Mouse (Mus musculus): ENCODE measurements around the gene Mettl7a2.
"Not testable (repeated sequence)": the region's sequence is repeated elsewhere in the genome, so short reads cannot be mapped to it uniquely, and the experiment has no call there.

Gene Mettl7a2

DNA sequence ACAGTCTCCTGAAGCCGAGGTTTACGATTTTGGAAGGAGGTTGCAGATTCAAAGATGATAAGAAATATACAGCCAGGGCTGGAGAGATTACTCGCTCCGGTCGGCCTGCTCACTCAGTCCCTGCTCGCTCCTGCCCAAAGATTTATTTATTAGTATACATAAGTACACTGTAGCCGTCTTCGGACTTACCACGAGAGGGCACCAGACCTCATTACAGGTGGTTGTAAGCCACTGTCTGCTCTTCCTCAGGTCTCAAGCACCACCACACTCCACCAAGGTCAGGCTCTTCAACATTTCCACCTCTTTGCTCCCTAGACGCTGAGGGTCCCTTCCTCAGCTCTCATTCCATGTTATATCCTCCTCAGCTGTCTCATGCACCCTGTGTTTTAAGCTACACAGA is 15.2 kb upstream of the Mettl7a2 start:
- DNase-seq (ENCODE audit: low spot score): peak; percentile 60

DNA sequence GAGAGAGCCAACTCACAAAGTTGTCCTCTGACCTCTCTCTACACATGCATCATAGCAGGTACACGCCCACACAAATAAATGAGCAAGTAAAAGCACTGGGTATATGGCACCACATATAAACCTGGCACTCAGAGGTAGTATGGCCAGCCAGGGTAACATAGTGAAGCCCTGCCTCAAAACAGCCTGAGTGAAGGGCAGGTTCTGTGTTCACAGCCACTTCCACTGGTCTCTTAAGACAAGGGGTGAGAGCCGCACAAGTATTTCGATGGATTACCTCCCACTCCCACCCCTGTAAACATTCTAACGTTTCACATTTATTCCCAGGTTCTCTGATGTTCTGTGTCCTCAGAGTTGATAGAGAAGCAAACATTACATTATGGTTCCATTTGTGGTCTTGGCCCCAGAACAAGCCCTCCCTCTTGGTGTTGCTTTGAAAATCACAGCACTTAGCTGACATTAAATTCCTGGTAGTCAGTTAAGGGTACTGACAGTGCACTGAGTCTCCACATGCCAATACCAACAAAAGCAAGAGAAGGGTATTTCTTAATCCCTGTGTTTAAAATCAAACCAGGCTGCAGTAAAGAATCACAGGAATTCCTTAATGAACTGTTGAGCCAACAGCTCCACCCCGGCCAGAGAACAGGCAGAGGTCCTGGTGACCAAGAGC is 11.6 kb upstream of the Mettl7a2 start:
- not testable (repeated sequence) for DNase-seq (ENCODE audit: low spot score)

DNA sequence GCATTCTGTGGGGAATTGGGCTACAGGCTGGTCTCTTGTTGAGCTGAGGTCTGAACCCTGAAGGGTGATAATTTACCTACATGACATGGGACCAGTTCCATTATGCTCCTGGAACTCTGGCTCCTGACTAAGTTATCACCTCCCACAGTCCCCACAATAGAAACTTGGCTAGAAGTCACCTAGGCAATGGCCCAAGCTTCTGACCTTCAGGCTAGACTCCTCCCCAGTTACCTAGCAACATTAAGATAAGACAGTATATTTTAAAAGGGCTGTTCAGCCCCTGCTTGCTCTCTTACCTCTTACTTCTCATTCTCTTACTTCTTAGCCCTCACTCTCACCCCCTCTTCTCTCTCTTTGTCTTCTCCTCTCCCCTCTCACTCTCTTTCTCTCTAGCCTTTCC is 7.5 kb upstream of the Mettl7a2 start:
- no peak for DNase-seq (ENCODE audit: low spot score)

DNA sequence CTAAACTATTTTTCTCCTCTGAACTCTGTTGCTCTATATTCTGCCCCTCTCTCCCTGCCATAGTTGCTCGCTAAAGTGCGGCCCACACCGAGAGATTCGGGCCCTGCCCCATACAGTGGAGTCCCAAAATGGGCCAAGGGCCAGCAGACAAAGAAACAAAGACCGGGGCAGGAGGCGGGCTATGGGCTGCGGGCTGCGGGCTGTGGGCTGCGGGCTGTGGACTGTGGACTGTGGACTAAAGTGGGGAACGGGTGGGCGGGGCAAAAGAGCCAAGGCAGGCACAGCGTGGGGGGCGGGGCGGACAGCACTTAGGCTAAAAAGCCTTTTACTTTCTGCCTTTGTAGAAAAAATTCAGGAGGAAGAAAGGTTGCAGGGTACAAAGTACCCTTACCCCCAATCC is 6.2 kb upstream of the Mettl7a2 start:
- DNase-seq (ENCODE audit: low spot score): no peak

DNA sequence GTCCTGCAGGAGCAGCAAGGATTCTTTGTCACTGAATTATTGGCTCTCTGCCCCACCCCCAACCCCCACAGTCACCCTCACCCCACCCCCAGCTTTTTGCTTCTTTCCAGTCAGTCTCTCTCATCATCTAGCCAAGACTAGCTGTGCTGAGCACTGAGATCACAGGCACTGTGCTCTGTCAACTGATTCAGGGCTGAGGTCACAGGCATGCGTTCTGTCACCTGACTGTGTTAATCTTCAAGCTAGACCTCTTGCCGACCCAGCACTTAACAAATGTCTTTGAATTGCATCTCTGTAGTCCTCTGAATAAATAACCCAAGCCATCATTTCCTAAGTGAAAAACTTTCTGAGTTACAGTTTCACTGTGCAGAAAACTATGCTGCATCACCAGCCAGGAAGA is 3.5 kb upstream of the Mettl7a2 start:
- DNase-seq (ENCODE audit: low spot score): no peak

DNA sequence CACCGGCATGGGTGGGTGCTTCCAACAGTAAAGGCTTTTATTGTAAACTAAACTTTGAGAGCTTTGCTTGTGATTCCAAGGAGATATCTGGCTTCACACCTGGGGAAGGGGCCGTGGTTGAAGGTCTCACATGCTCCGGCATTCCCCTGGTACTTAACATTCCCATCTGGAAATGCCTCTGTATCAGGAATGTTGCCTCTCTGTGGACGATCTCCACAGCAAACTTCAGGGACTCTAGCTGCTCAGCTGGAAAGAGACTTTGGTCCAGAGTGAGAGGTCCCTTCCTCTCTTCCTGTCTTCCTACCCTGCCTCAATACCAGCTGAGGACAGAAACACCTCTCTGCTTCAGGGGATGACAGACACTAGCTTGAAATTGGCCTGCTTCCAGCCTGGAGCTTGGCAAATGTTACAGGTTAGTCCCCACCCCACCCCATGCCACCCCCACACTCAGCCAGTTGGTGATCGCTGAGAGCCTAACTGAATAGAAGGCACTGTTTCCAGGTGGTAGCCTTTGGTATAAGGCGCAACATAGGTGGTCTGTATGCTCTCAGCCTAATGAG is 1.4 kb upstream of the Mettl7a2 start:
- no peak for DNase-seq (ENCODE audit: low spot score)

DNA sequence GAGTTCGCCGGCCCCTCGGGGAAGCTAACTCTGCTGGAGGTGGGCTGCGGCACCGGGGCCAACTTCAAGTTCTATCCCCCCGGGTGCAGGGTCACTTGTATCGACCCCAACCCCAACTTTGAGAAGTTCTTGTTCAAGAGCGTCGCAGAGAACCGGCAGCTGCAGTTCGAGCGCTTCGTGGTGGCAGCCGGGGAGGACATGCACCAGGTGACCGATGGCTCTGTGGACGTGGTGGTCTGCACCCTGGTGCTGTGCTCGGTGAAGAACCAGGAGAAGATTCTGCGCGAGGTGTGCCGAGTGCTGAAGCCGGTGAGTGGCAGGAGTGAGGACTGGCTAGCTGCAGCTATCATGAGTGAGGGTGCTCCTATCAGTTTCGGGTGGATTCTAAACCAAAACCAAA is 399 bp downstream of the Mettl7a2 start:
- not testable (repeated sequence) for DNase-seq (ENCODE audit: low spot score)

DNA sequence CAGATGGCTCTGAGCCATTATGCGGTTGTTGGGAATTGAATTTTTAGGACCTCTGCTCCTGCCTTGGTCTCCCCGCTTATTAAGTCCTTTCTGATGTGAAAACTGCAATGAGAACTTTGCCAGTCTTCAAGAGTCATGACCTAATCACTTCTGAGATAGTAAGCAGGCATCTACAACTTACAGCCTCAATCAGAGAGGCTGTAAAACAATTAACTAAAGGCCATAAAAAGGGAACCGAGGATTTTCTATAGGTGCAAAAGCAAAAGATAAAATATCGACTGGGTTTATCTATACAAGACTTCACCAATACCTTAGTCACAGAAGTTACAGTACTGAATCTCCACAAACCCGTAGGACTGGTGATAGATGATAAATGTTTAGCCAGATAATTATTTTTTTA is 2.9 kb downstream of the Mettl7a2 start:
- no peak for DNase-seq (ENCODE audit: low spot score)

DNA sequence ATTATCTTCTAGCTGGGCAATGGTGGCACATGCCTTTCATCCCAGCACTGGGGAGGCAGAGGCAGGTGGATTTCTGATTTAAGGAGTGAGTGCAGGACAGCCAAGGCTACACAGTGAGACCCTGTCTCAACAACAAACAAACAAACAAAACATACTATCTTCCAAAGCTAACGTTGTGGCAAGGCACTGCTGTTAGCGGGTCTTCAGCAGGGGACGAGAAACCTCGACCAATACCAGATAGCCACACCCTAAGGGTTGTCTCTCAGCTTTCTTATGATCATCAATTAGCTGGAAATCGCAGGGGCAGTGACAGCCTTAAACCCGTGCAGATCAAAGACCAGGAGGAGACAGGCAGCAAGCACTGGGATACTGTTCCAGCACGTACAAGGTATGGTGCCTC is 11.2 kb downstream of the Mettl7a2 start, which contains the start of gene Higd1c:
TSS of gene Higd1c (plus strand) at position 301 of the 400 bp plus-strand sequence.
- DNase-seq (ENCODE audit: low spot score): no peak

DNA sequence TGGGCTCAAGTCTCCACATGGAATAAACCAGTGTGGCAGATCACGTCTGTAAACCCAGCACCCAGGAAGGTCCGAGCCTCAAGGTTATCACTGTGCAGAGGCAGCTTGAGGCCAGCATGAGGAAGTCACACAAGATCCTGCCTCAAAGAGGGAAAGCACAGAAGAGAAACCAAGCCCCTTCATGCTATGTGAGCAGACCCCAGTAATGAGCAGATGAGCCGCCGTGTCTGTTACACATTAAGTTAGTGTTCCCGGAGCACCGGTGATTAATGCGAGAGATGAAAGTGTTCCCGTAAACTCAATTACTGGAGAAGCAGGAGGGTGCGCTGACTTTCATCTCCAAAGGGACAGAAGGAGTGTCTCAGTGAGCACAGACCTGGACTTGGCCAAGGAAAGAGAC is 13.0 kb downstream of the Mettl7a2 start:
- DNase-seq (ENCODE audit: low spot score): not testable (repeated sequence)

DNA sequence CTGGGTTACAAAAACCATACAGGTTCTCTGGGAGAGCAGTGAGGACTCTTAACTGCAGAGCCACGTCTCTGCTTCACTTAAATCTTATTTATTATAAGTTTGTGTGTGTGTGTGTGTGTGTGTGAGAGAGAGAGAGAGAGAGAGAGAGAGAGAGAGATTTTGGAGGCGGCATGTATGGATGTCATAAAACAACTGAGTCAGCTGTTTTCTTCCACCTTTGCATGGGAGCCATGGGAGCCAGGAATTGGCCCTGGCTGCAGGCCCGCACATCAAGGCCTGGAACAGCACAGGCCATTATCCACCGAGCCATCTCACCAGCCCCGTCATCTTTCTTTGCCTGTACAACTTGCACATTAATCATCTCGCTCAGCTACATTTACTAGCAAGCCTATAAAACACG is 14.1 kb downstream of the Mettl7a2 start:
- DNase-seq (ENCODE audit: low spot score): no peak

DNA sequence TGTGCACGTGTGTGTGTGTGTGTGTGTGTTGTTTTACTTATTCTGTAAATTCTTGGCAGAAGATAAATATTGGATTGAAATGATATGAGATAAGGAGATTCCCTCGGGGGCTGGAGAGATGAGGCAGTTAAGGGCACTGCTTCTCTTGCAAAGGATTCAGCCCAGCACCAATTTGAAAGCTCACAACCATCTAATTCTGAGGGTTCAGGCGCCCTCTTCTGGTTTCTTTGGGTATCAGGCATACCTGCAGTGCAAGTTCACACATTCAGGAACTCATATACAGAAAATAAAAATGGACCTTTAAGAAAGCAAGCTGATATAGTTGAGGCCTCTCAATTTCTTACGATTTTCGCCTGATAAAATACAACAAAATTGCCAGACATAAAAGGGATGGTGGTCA is 22.1 kb downstream of the Mettl7a2 start:
- peak; percentile 30 for DNase-seq (ENCODE audit: low spot score)

DNA sequence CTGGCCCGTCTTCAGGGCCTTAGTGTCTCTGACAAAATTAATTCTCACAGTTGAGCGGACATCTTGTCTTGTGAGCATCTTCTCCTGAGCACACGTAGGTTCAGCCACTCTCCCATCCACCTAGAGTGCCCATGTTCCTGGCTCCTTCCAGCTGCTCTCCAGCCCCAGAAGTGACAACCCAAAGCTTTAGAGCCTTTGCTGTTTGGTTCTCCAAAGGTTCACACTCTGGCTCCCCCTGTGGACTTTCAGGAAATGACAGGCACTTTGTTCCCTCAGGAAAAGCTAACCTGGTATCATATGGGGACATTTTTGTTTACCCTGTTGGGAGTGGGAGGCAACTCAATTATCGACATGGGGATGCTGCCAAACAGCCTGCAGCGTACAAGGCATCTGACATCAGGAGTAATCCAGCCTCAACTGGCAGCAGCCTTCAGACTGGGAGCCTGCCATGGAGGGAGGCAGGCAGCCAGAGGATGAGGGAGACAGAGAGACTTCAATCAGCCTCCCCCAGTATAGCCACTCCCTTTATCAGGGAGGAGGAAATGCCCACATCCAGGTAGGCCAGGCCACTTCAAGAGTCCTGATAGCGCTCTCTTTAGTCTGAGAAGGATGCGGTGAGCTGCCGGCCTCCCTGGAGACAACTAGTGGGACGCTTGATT is 25.0 kb downstream of the Mettl7a2 start:
- DNase-seq (ENCODE audit: low spot score): not testable (repeated sequence)

DNA sequence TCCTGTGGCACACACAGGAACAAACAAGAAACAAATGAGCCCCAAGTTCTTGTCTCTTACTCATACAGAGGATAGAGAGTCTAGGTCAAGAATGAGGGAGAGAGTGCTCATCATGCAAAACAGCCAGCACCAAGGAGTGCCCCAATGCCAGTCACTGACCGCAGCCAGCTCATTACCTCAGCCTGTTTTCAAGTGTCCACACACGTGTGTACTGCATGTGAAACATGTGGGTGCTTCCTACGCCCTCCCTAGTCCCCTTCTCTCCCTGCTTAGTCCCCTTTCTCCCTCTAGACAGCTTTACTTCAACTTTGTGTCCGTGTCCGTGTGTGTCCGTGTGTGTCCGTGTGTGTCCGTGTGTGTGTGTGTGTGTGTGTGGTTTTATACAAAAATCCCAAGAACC is 26.7 kb downstream of the Mettl7a2 start:
- no peak for DNase-seq (ENCODE audit: low spot score)

DNA sequence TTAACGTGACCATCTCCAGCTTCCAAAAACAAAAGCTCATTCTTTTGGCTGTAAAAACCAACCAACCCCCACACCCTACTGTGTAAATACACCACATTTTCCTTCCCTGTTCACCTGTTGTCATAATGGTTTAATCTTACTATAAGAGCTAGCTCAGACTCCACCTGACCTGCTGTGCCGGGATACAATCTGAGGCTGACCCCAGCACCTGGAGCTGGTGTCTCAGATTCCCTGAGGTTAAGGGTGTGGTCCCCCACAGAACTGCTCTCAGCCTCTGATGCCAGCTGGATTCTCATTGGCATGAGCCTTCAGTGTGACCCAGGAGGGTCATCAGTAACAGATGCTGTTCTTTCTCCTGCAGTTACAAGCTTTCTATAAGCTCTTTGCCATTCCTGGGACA is 27.1 kb downstream of the Mettl7a2 start:
- no peak for DNase-seq (ENCODE audit: low spot score)

DNA sequence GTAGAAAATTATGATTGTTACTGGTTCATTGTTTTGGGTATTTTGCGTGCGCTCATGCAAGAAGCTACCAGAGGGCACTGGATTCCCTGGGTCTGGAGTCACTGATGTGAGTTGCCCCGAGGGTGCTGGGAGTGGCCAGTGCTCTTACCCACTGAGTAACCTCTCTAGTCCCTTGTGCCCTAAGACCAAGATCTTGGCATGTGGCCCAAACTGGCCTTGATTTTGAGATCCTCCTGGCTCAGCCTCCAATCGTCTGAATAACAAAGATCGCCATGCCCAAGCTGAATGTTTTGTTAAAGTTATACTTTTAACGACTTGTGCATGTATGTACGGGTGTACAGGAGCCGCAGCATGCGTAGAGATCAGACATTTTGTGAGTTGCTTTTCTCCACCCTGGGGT is 32.7 kb downstream of the Mettl7a2 start:
- DNase-seq (ENCODE audit: low spot score): no peak

DNA sequence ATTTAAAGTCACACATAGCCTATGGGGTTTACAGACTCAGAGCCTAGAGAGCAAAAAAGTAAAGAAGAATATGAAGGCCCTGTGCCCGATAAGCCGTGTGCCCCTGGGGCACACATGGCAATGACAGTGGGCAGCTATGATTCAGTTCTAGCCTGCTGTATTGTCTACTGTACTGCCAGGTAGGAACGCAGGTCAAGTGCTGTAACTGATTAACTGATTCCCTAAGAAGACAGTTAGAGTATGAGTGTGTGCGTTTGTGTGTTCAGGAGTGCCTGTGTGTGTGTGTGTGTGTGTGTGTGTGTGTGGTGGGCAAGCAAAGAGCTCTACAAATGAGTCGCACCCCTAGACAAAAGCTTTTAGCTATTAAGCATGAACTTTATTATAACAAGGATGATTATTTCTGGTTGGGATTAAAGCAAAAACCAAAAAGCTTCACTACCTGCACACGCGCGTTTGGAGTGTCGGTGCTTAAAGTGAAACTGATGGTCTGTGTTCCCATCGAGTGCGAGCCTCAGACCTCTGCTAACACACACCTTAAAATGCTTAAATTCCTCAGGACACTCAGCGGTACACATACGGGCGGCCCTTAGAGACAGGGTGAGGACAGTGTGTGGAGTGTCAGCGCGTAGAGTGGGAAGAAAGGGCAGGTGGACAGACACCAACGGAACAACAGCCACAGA is 34.7 kb downstream of the Mettl7a2 start:
- DNase-seq (ENCODE audit: low spot score): no peak

DNA sequence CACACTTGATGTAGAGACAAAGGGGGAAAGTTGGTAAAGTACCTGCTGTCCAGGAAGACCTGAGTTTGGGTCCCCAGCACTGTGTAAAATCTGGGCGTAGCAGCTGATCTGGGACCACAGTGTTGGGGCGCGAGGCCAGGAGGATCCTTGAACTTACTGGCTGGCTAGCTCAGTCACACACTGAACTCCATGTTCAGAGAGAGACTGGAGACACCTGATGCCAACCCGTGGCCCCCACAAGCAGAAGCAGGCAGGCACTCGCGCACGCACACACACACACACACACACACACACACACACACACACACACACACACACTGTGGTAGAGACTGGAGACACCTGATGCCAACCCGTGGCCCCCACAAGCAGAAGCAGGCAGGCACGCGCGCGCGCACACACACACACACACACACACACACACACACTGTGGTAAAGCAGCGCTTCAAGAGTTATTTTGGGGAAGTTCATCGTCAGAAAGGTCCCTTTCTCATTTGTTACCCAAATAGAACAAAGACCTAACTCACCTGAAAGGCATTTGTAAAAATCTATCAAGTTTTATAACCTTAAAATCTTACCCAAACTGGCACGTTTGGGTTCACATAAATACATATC is 35.3 kb downstream of the Mettl7a2 start:
- no peak for DNase-seq (ENCODE audit: low spot score)

DNA sequence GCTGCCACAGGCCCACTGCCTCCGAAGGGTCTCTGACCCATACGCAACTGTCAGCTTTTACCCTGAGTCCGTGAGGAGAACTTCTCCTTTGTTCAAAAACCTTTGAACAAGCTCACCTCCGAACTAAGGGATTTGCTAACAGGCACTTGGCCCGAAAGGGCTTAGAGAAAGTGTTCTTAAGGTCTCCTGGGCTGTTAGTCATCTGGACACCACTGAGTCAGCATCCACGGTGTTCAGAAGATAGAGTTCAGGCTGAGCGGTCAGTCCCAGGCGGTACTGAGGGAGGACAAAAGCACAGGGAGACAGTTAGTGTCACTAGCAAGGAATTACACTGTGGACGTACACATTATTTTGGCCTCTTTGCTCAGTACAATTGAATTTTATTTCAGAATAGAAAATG is 35.9 kb downstream of the Mettl7a2 start:
- DNase-seq (ENCODE audit: low spot score): no peak

DNA sequence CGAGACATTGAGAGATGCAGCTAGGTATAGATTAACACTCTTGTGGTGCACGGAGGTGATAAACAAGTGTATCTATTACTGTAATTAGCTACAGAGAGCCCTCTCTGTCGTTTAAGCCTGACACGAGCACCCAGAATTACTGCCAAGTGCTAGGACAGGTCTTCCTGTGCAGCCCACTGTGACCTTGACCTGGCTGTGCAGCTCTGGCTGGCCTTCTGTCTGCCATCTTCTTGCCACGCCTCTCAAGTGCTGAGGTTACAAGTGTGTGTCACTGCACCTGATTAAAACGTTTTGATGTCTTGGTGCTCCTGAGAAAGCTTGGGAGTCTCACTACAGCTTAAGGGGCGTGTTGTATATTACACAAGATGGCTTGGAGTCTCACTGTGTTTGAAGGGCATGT is 38.1 kb downstream of the Mettl7a2 start:
- no peak for DNase-seq (ENCODE audit: low spot score)

DNA sequence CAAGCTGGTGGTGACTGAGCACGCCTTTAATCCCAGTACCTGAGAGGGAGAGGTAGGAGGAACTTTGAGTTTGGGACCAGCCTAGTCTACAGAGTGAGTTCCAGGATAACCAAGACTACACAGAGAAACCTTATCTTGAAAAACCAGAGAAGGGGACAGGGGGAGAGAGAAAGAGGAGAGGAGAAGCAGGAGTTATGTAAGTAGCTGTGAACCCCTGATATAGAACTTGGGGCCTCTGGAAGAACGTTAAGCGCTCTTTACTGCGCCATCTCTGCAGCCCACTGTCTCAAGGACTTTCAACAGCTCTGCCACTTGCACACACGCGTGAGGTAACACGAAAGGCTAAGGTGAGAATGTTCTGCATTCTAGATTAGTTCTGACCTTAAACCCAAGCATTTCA is 38.6 kb downstream of the Mettl7a2 start:
- no peak for DNase-seq (ENCODE audit: low spot score)

DNA sequence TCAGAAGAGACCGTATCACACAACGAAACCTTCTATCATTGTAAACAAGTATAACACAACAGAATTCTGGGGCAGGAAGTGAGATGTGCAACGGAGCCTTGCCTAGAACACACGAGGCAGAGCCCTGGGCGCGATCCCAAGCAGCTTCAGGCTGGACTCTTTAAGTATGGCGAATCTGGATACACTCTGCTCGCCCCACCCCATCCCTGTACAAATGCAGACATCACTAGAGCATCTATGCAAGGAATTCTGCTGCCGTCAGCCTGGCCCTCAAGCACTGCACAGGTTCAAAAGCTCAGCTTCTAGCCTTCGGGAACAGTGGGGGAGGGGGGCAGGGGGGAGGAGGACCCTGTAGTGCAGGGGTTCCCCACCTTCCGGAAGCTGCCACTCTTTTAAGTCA is 40.0 kb downstream of the Mettl7a2 start:
- no peak for DNase-seq (ENCODE audit: low spot score)

DNA sequence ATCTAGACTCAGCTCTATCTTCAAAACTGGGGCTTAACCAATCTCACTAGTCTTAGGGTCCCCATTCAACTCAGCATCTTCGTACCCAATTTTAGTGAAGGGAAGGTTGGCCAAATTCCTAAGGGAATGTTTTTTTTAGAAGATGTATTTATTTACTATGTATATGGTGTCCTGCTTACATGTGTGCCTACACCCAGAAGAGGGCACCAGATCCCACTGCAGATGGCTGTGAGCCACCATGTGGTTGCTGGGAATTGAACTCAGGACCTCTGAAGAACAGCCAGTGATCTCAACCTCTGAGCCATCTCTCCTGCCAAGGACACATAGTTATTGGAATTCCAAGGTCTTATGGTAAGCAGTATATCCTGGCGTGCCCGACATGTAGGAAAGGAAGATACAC is 42.6 kb downstream of the Mettl7a2 start:
- DNase-seq (ENCODE audit: low spot score): no peak
